Comparison of ENCODE assay signal across 7 mouse cellular contexts in genomic region chr1:162570260-162570748, GRCm38 (mm10). TPM values are rescaled to one million over a fixed set of nuclear protein-coding genes. Genes with fewer than 3 reads are reported as not detected.
A peak's percentile ranks its signal among the peaks of the same experiment; 100 is the strongest.
DNase-seq lines count a peak whose midpoint lies in the region; ATAC-seq lines count a peak whose summit lies in the region.

TSS of gene Vamp4 (plus strand) at chr1:162570515.

- intact Hi-C loops in left cerebral cortex, postnatal 36 days (cut with DNase I), result loop anchor here (2.0 kb wide), 1 partner anchor 22 kb away; the partner anchor contains the start of gene Mettl13

- under 1% methylated on average over 42 of the region's 43 CpGs for WGBS in intestine, embryonic 15.5 days
- under 1% methylated on average over 41 of the region's 43 CpGs for WGBS in midbrain, embryonic 11.5 days

- H3K36me3 ChIP-seq in intestine, embryonic 15.5 days, result 0 out of 2 replicates have a peak, but pooled peaks cover 7% of the 10 kb centered on the region
- peaks cover 9% of the 10 kb centered on the region; the same call in 1 of the 2 replicates for H3K36me3 ChIP-seq in midbrain, embryonic 11.5 days (ENCODE audit: control insufficient read depth, insufficient read depth, low read length)

- H3K4me2 ChIP-seq in intestine, embryonic 15.5 days (replicated peaks), result peak within 1 kb of the TSS; percentile 71
- peak within 1 kb of the TSS; percentile 66 for H3K4me2 ChIP-seq in midbrain, embryonic 11.5 days

- peak; percentile 89 to 91 for DNase-seq in adrenal gland, adult 18-20 months (ENCODE audit: low spot score in 2 of 2)
- DNase-seq in embryo, embryonic 11 days, result peak; percentile 98
- peak; percentile 95 for DNase-seq in gastrocnemius, postnatal 25 days
- DNase-seq in left cerebral cortex, postnatal 36 days (ENCODE audit: low spot score in 2 of 2), result peak; percentile 91 to 94
- DNase-seq in midbrain, embryonic 11.5 days (ENCODE audit: low spot score, missing footprints), result peak; percentile 99
- DNase-seq in skeletal muscle tissue, adult 2 months (ENCODE audit: low read depth, low spot score), result peak; percentile 89

- no peaks in the 10 kb centered on the region for H3K9me3 ChIP-seq in intestine, embryonic 15.5 days
- H3K9me3 ChIP-seq in midbrain, embryonic 11.5 days (ENCODE audit: control insufficient read depth, low read length), result no peaks in the 10 kb centered on the region; the same call in 1 of the 2 replicates

- H3K4me1 ChIP-seq in intestine, embryonic 15.5 days (replicated peaks), result no peaks in the 10 kb centered on the region
- peaks cover 5% of the 10 kb centered on the region; the same call in 1 of the 2 replicates for H3K4me1 ChIP-seq in midbrain, embryonic 11.5 days (ENCODE audit: control insufficient read depth, insufficient read depth, low read length)

- peak; percentile 98 for ATAC-seq in intestine, embryonic 15.5 days
- peak; percentile 98 for ATAC-seq in midbrain, embryonic 11.5 days (ENCODE audit: low FRiP score)

- peak within 1 kb of the TSS; percentile 96 for H3K4me3 ChIP-seq in intestine, embryonic 15.5 days (replicated peaks)
- H3K4me3 ChIP-seq in midbrain, embryonic 11.5 days (ENCODE audit: low read depth, low read length), result peak within 1 kb of the TSS; percentile 88

- H3K27ac ChIP-seq in intestine, embryonic 15.5 days, result peak within 1 kb of the TSS; percentile 82
- peak within 1 kb of the TSS; percentile 79 for H3K27ac ChIP-seq in midbrain, embryonic 11.5 days (ENCODE audit: low read depth, low read length)

- no peaks in the 10 kb centered on the region for H3K27me3 ChIP-seq in intestine, embryonic 15.5 days (replicated peaks)
- no peaks in the 10 kb centered on the region for H3K27me3 ChIP-seq in midbrain, embryonic 11.5 days (ENCODE audit: control insufficient read depth, insufficient read depth, low read length)

- peak within 1 kb of the TSS; percentile 97 for H3K9ac ChIP-seq in intestine, embryonic 15.5 days
- peak within 1 kb of the TSS; percentile 85 for H3K9ac ChIP-seq in midbrain, embryonic 11.5 days (ENCODE audit: low read length)

RNA-seq across cellular contexts. Expression of gene Vamp4, which starts in this region (rescaled TPM):
- 10 to 100 TPM; 38.4 to 40.7 TPM for total RNA-seq in adrenal gland, adult 18-20 months (2021)
- 10 to 100 TPM; 15.7 to 16.9 TPM for total RNA-seq in gastrocnemius, postnatal 25 days (2021)
- 45.1 and 53.4 TPM in 2 replicates for polyA plus RNA-seq in intestine, embryonic 15.5 days (2015; fragmentation: Nextera tagmentation; extraction: Ambion mirVana)
- total RNA-seq in left cerebral cortex, postnatal 36 days (2021), result 100 to 1,000 TPM in 1 of 2 experiments, 10 to 100 TPM in 1; 99.2 to 117 TPM
- polyA plus RNA-seq in midbrain, embryonic 11.5 days (2014; fragmentation: Nextera tagmentation; extraction: Ambion mirVana), result 64.4 and 68.2 TPM in 2 replicates

Comparison
In these comparisons a context has a peak if more than half of its experiments do, and no peak if none do; other contexts are left out.
1. Peak in every context shown above with its lines: DNase-seq, ATAC-seq, H3K4me3 ChIP-seq and H3K27ac ChIP-seq.